22 mouse cellular contexts compared by ENCODE assay signal in the genomic region with DNA sequence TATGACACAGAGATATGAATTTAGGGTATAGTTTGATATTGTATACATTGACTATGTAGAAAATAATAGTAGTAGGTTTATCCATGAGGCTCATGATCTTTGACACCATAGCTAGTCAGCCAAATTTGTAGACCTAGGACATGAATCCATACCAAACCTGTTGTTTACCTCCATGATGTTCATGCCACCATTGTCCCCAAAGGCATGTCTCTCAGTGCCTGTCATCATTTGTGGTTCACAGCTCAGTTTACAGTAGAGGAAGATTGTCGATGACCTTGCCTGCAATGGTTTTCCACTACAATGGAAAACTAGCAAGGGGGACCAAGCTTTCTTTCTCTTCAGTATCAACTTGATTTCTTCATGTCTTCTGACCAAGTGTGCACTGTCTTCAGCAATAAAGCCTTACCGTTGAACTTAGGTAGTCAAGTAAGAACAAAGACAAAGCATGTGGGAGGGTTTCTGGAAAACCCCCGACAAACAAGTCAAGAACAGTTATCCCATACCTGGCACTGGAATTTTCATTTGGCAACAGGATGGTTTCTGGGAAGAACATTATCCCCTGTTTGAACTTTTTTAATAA.
DNase-seq lines count a peak whose midpoint lies in the region; ATAC-seq and TF ChIP-seq lines count a peak whose summit lies in the region.
"Had no signal": no experiment of that assay in that cellular context is flagged by ENCODE, and none has a peak within 500 bp of the region (broad histone marks: within the 10 kb centered on the region; RNA-seq: fewer than 3 reads in every experiment).

No protein-coding gene starts in this region.

- no peak overlapping the region for H3K27ac ChIP-seq in heart, postnatal 0 days (ENCODE audit: low read depth)
- no peak overlapping the region for H3K27ac ChIP-seq in heart, adult 2 months
- no peak overlapping the region for H3K27ac ChIP-seq in MEL (ENCODE audit: control insufficient read depth, low read depth, low read length)
- H3K27ac ChIP-seq in liver, postnatal 0 days (ENCODE audit: low read depth) = no peak overlapping the region
- H3K27ac ChIP-seq: embryonic facial prominence, embryonic 12.5 days; hindbrain, embryonic 10.5 days; limb, embryonic 10.5 days; liver, embryonic 15.5 days; midbrain, embryonic 12.5 days had no signal

- no peak for TF ChIP-seq CTCF in heart, postnatal 0 days (IDR thresholded peaks at IDR 0.05; ENCODE audit: low read depth)
- TF ChIP-seq CTCF in heart, adult 2 months (IDR thresholded peaks at IDR 0.05) = no peak
- TF ChIP-seq CTCF in MEL (IDR thresholded peaks at IDR 0.05 in 2 of 3, conservative IDR thresholded peaks at IDR 0.05 in 1 of 3; ENCODE audit: control insufficient read depth in 1 of 3, insufficient read depth in 1 of 3, low read depth in 2 of 3, low read length in 3 of 3, poor library complexity in 1 of 3, severe bottlenecking in 1 of 3) = no peak
- no peak for TF ChIP-seq CTCF in liver, postnatal 0 days (IDR thresholded peaks at IDR 0.05; ENCODE audit: low read depth)

- no peak for ATAC-seq in heart, postnatal 0 days (ENCODE audit: insufficient read depth, low read depth)
- peak; percentile 88 for ATAC-seq in common myeloid progenitor, adult 5-6 weeks (replicated peaks; ENCODE audit: low read depth, poor library complexity, severe bottlenecking)
- ATAC-seq in liver, postnatal 0 days = peak; percentile 21; the same call in 1 of the 2 replicates

- 40% methylated on average over 3 of the region's 3 CpGs for WGBS in heart, postnatal 0 days
- 40% methylated on average over 3 of the region's 3 CpGs for WGBS in heart, adult 2 months
- WGBS in liver, postnatal 0 days (ENCODE audit: insufficient replicate concordance) = 71% methylated on average over 3 of the region's 3 CpGs

- no peaks in the 10 kb centered on the region for H3K9me3 ChIP-seq in heart, postnatal 0 days (replicated peaks; ENCODE audit: control insufficient read depth, low read length)
- H3K9me3 ChIP-seq in MEL (replicated peaks; ENCODE audit: insufficient read depth, low read length) = no peaks in the 10 kb centered on the region
- H3K9me3 ChIP-seq in liver, postnatal 0 days (ENCODE audit: low read length) = no peaks in the 10 kb centered on the region
- H3K9me3 ChIP-seq: embryonic facial prominence, embryonic 12.5 days; heart, embryonic 12.5 days; hindbrain, embryonic 10.5 days; limb, embryonic 10.5 days; midbrain, embryonic 12.5 days had no signal

- H3K4me2 ChIP-seq in heart, postnatal 0 days (ENCODE audit: low read depth, low read length) = no peak overlapping the region
- no peak overlapping the region for H3K4me2 ChIP-seq in liver, postnatal 0 days (ENCODE audit: low read depth, low read length)
- H3K4me2 ChIP-seq: embryonic facial prominence, embryonic 12.5 days; heart, embryonic 12.5 days; liver, embryonic 15.5 days; midbrain, embryonic 12.5 days had no signal

- no peak for TF ChIP-seq RAD21 in MEL (IDR thresholded peaks at IDR 0.05; ENCODE audit: low read depth, low read length)

- no peak overlapping the region for H3K4me3 ChIP-seq in heart, postnatal 0 days (ENCODE audit: low read depth, low read length)
- no peak overlapping the region for H3K4me3 ChIP-seq in heart, adult 2 months
- H3K4me3 ChIP-seq in MEL (ENCODE audit: control insufficient read depth in 1 of 2, insufficient read depth in 1 of 2, low read depth in 2 of 2, low read length in 2 of 2) = no peak overlapping the region
- H3K4me3 ChIP-seq in liver, postnatal 0 days (ENCODE audit: low read depth, low read length) = no peak overlapping the region
- H3K4me3 ChIP-seq: embryonic facial prominence, embryonic 12.5 days; heart, embryonic 12.5 days; hindbrain, embryonic 10.5 days; limb, embryonic 10.5 days; liver, embryonic 15.5 days; midbrain, embryonic 12.5 days; myocyte had no signal

- no peaks in the 10 kb centered on the region for H3K36me3 ChIP-seq in heart, postnatal 0 days (replicated peaks; ENCODE audit: control insufficient read depth, insufficient read depth, low read length)
- no peaks in the 10 kb centered on the region for H3K36me3 ChIP-seq in heart, adult 2 months (ENCODE audit: control insufficient read depth, insufficient read depth, low read length)
- H3K36me3 ChIP-seq in MEL (ENCODE audit: control insufficient read depth in 1 of 2, insufficient read depth in 2 of 2, low read length in 2 of 2) = no peaks in the 10 kb centered on the region
- H3K36me3 ChIP-seq in liver, postnatal 0 days (replicated peaks; ENCODE audit: insufficient read depth, low read length) = no peaks in the 10 kb centered on the region
- H3K36me3 ChIP-seq: embryonic facial prominence, embryonic 12.5 days; heart, embryonic 12.5 days; hindbrain, embryonic 10.5 days; limb, embryonic 10.5 days; liver, embryonic 15.5 days; midbrain, embryonic 12.5 days had no signal

- no peaks in the 10 kb centered on the region for H3K79me2 ChIP-seq in heart, adult 2 months (replicated peaks; ENCODE audit: control insufficient read depth, insufficient read depth, low read length)
- H3K79me2 ChIP-seq in MEL (ENCODE audit: control insufficient read depth, insufficient read depth, low read length, poor library complexity) = no peaks in the 10 kb centered on the region

- H3K9ac ChIP-seq in heart, postnatal 0 days (replicated peaks; ENCODE audit: low read depth, low read length) = no peak overlapping the region
- H3K9ac ChIP-seq in heart, adult 2 months (ENCODE audit: low read depth, low read length) = no peak overlapping the region
- H3K9ac ChIP-seq in MEL (ENCODE audit: control insufficient read depth, low read depth, low read length, poor library complexity, severe bottlenecking) = no peak overlapping the region
- H3K9ac ChIP-seq in liver, postnatal 0 days (replicated peaks) = no peak overlapping the region
- H3K9ac ChIP-seq: embryonic facial prominence, embryonic 12.5 days; heart, embryonic 12.5 days; liver, embryonic 15.5 days; midbrain, embryonic 12.5 days had no signal

- DNase-seq in heart, postnatal 0 days (ENCODE audit: low spot score) = peak; percentile 34
- no peak for DNase-seq in heart, adult 2 months
- DNase-seq in MEL (ENCODE audit: low read depth, low spot score) = peak; percentile 82
- no peak for DNase-seq in liver, postnatal 0 days
- no peak for DNase-seq in cerebellum, postnatal 10 days
- DNase-seq in left cerebral cortex, postnatal 14 days (ENCODE audit: low spot score in 2 of 2) = no peak
- DNase-seq in right cerebral cortex, postnatal 36 days (ENCODE audit: low spot score in 2 of 2) = no peak
- DNase-seq: adrenal gland, adult 2 months; cerebellum, adult 18-20 months; gastrocnemius, postnatal 25 days; kidney, adult 8-10 months; kidney, postnatal 36 days; lung, postnatal 14 days; retina, postnatal 1 day had no signal

- TF ChIP-seq EP300 in heart, postnatal 0 days (IDR thresholded peaks at IDR 0.05; ENCODE audit: low read depth) = no peak
- TF ChIP-seq EP300 in heart, adult 2 months (IDR thresholded peaks at IDR 0.05; ENCODE audit: insufficient read depth, low read depth, low read length) = no peak
- TF ChIP-seq EP300 in MEL (IDR thresholded peaks at IDR 0.05; ENCODE audit: low read depth in 1 of 2, low read length in 2 of 2) = no peak
- TF ChIP-seq EP300 in liver, postnatal 0 days (IDR thresholded peaks at IDR 0.05; ENCODE audit: low read depth) = no peak

- no peak for TF ChIP-seq POLR2A in heart, adult 2 months (IDR thresholded peaks at IDR 0.05; ENCODE audit: insufficient read depth, low read depth, low read length)
- no peak for TF ChIP-seq POLR2A in MEL (IDR thresholded peaks at IDR 0.05; ENCODE audit: control insufficient read depth in 1 of 2, insufficient read depth in 1 of 2, low read depth in 1 of 2, low read length in 2 of 2, poor library complexity in 1 of 2)

- no peaks in the 10 kb centered on the region for H3K27me3 ChIP-seq in heart, postnatal 0 days (ENCODE audit: control insufficient read depth, insufficient read depth, low read length)
- no peaks in the 10 kb centered on the region for H3K27me3 ChIP-seq in heart, adult 2 months (ENCODE audit: control insufficient read depth, insufficient read depth, low read length)
- H3K27me3 ChIP-seq in MEL (ENCODE audit: control insufficient read depth in 1 of 2, insufficient read depth in 2 of 2, low read length in 2 of 2) = no peaks in the 10 kb centered on the region
- H3K27me3 ChIP-seq in liver, postnatal 0 days (ENCODE audit: insufficient read depth, low read length) = no peaks in the 10 kb centered on the region
- H3K27me3 ChIP-seq: embryonic facial prominence, embryonic 12.5 days; heart, embryonic 12.5 days; liver, embryonic 15.5 days; midbrain, embryonic 12.5 days had no signal

- intact Hi-C loops in heart, adult 2 months (cut with DNase I) = no loop called here
- intact Hi-C loops in left cerebral cortex, postnatal 14 days (cut with DNase I) = no loop called here

- no peaks in the 10 kb centered on the region for H3K4me1 ChIP-seq in heart, postnatal 0 days (ENCODE audit: control insufficient read depth, insufficient read depth)
- no peaks in the 10 kb centered on the region for H3K4me1 ChIP-seq in heart, adult 2 months (ENCODE audit: control insufficient read depth, insufficient read depth, low read length)
- H3K4me1 ChIP-seq in MEL (ENCODE audit: control insufficient read depth in 1 of 2, insufficient read depth in 2 of 2, low read length in 2 of 2) = no peaks in the 10 kb centered on the region
- no peaks in the 10 kb centered on the region for H3K4me1 ChIP-seq in liver, postnatal 0 days (ENCODE audit: insufficient read depth)
- H3K4me1 ChIP-seq: embryonic facial prominence, embryonic 12.5 days; heart, embryonic 12.5 days; hindbrain, embryonic 10.5 days; limb, embryonic 10.5 days; liver, embryonic 15.5 days; midbrain, embryonic 12.5 days had no signal

TF ChIP-seq in MEL, 35 proteins besides CTCF, POLR2A, EP300 and RAD21:
- TF ChIP-seq SMC3 (IDR thresholded peaks at IDR 0.05; ENCODE audit: low read depth, low read length) (no peak), GATA1 (IDR thresholded peaks at IDR 0.05; ENCODE audit: low read depth, low read length) (peak; percentile 40)

Comparison
In these comparisons a context has a peak if more than half of its experiments do, and no peak if none do; other contexts are left out.
1. DNase-seq: peak in heart, postnatal 0 days (single experiment) and MEL (single experiment); none in heart, adult 2 months (0 of 2), liver, postnatal 0 days (single experiment), cerebellum, postnatal 10 days (0 of 2), left cerebral cortex, postnatal 14 days (0 of 2) and right cerebral cortex, postnatal 36 days (0 of 2).